Mouse (Mus musculus) neural tube, embryonic 14.5 days (tissue): ENCODE results near the gene Ifitm1. TPM values are rescaled to one million over a fixed set of nuclear protein-coding genes. Genes with fewer than 3 reads are reported as not detected.

ENCODE experiments used
- ATAC-seq: fragments of 200-750 bp; cut with Nextera tagmentation; 2 replicates; pipeline ENCODE4 v1.8.0; 2017; ENCODE audit warnings: low read depth, mild to moderate bottlenecking, moderate TSS enrichment, moderate library complexity
- H3K27ac ChIP-seq: fragments of 300-500 bp; sonication (generic); 2 replicates; pipeline ENCODE4 v1.5.1; 2014; ENCODE audit warnings: low read depth, mild to moderate bottlenecking, control low read depth, low read length, moderate library complexity, mixed read lengths
- H3K27me3 ChIP-seq: fragments of 300-500 bp; sonication (generic); 2 replicates; pipeline ENCODE4 v1.6.1; 2014; ENCODE audit warnings: low read length; ENCODE audit not compliant: control insufficient read depth, insufficient read depth
- H3K36me3 ChIP-seq: fragments of 300-500 bp; sonication (generic); 2 replicates; pipeline ENCODE4 v1.6.1; 2014; ENCODE audit warnings: low read length, mixed read lengths; ENCODE audit not compliant: control insufficient read depth, insufficient read depth
- H3K4me1 ChIP-seq: fragments of 300-500 bp; sonication (generic); 2 replicates; pipeline ENCODE4 v1.6.1; 2014; ENCODE audit warnings: low read length; ENCODE audit not compliant: control insufficient read depth, insufficient read depth
- H3K4me2 ChIP-seq: fragments of 300-500 bp; sonication (generic); 2 replicates; pipeline ENCODE4 v1.6.1; 2014; ENCODE audit warnings: mild to moderate bottlenecking, low read depth, low read length, control low read depth
- H3K4me3 ChIP-seq: fragments of 300-500 bp; sonication (generic); 2 replicates; pipeline ENCODE4 v1.5.1; 2014; ENCODE audit warnings: low read depth, low read length, control low read depth, mixed read lengths
- H3K9ac ChIP-seq: fragments of 300-500 bp; sonication (generic); replicated peaks from 2 replicates; pipeline ENCODE4 v1.6.1; 2014; ENCODE audit warnings: low read depth, mild to moderate bottlenecking, control low read depth, low read length, mixed read lengths
- H3K9me3 ChIP-seq: fragments of 300-500 bp; sonication (generic); 2 replicates; pipeline ENCODE4 v1.6.1; 2016; ENCODE audit warnings: low read length; ENCODE audit not compliant: control insufficient read depth
- WGBS: fragments of 180-500 bp; shearing (Covaris S2); extraction: QIAGEN DNeasy Blood & Tissue Kit; methylation state at CpG from one replicate; pipeline ENCODE4 v1.1.7; 2014; 5-methylcytosine and 5-hydroxymethylcytosine counted together
- polyA plus RNA-seq: library from polyadenylated mRNA; unstranded; fragments of >200 nt; fragmentation: Nextera tagmentation; extraction: Ambion mirVana; gene quantifications from 2 replicates; pipeline ENCODE4 v1.2.1, GENCODE M21; 2014

Ifitm1 gene
- polyA plus RNA-seq, 1 experiment from 2014 or later = 3.5 TPM

GRCm38 (mm10) chr7:140946980-140947379, 20.0 kb upstream of the Ifitm1 start:
- H3K9me3 ChIP-seq = no peaks in the 10 kb centered on the region
- no peak overlapping the region for H3K27ac ChIP-seq
- H3K36me3 ChIP-seq = no peaks in the 10 kb centered on the region
- ATAC-seq = no peak
- H3K4me3 ChIP-seq = no peak overlapping the region
- H3K9ac ChIP-seq = no peak overlapping the region
- no peak overlapping the region for H3K4me2 ChIP-seq
- no peaks in the 10 kb centered on the region for H3K27me3 ChIP-seq
- 81% methylated on average over 7 of the region's 7 CpGs for WGBS
- no peaks in the 10 kb centered on the region for H3K4me1 ChIP-seq

GRCm38 (mm10) chr7:140948161-140948560, 18.9 kb upstream of the Ifitm1 start:
- 92% methylated on average over 8 of the region's 8 CpGs for WGBS
- Histone ChIP-seq H3K9ac (no peak overlapping the region), H3K4me2 (no peak overlapping the region)

GRCm38 (mm10) chr7:140949255-140949654, 17.8 kb upstream of the Ifitm1 start:
- no peak overlapping the region for H3K4me3 ChIP-seq
- ATAC-seq = no peak
- no peaks in the 10 kb centered on the region for H3K36me3 ChIP-seq
- H3K27ac ChIP-seq = no peak overlapping the region
- WGBS = 90% methylated on average over 6 of the region's 6 CpGs
- H3K27me3 ChIP-seq = no peaks in the 10 kb centered on the region
- no peak overlapping the region for H3K9ac ChIP-seq
- no peak overlapping the region for H3K4me2 ChIP-seq
- H3K4me1 ChIP-seq = 0 out of 2 replicates have a peak, but pooled peaks cover 2% of the 10 kb centered on the region
- H3K9me3 ChIP-seq = no peaks in the 10 kb centered on the region

More at GRCm38 (mm10) chr7:140948161-140948560, 18.9 kb upstream of the Ifitm1 start:
- Histone ChIP-seq H3K36me3 (no peaks in the 10 kb centered on the region), H3K4me1 (no peaks in the 10 kb centered on the region), H3K27me3 (no peaks in the 10 kb centered on the region), H3K9me3 (no peaks in the 10 kb centered on the region), H3K27ac (no peak overlapping the region), H3K4me3 (no peak overlapping the region)
- ATAC-seq = no peak

- 51% methylated on average over 16 of the region's 16 CpGs for WGBS
- Histone ChIP-seq H3K27me3 (no peaks in the 10 kb centered on the region), H3K4me1 (0 out of 2 replicates have a peak, but pooled peaks cover 2% of the 10 kb centered on the region), H3K36me3 (no peaks in the 10 kb centered on the region), H3K4me3 (no peak within 1 kb of the TSS), H3K9ac (no peak within 1 kb of the TSS), H3K4me2 (no peak within 1 kb of the TSS), H3K9me3 (no peaks in the 10 kb centered on the region), H3K27ac (no peak within 1 kb of the TSS; the same call in 1 of the 2 replicates)
- no peak for ATAC-seq
Observed at GRCm38 (mm10) chr7:140949824-140950530, 17.0 kb upstream of the Ifitm1 start, which contains the start of gene Ifitm5. Ifitm5 (minus strand) TSS chr7:140950291.

GRCm38 (mm10) chr7:140951051-140951450, 16.0 kb upstream of the Ifitm1 start:
- no peak overlapping the region for H3K4me3 ChIP-seq
- H3K27me3 ChIP-seq = no peaks in the 10 kb centered on the region
- no peak for ATAC-seq
- no peak overlapping the region for H3K4me2 ChIP-seq
- H3K9me3 ChIP-seq = no peaks in the 10 kb centered on the region
- 32% methylated on average over 8 of the region's 8 CpGs for WGBS
- no peak overlapping the region; the same call in 1 of the 2 replicates for H3K27ac ChIP-seq
- no peak overlapping the region for H3K9ac ChIP-seq
- H3K36me3 ChIP-seq = no peaks in the 10 kb centered on the region
- H3K4me1 ChIP-seq = 0 out of 2 replicates have a peak, but pooled peaks cover 2% of the 10 kb centered on the region

GRCm38 (mm10) chr7:140951765-140952164, 15.3 kb upstream of the Ifitm1 start:
- H3K9ac ChIP-seq = no peak overlapping the region
- ATAC-seq = no peak
- no peaks in the 10 kb centered on the region for H3K9me3 ChIP-seq
- H3K4me1 ChIP-seq = 0 out of 2 replicates have a peak, but pooled peaks cover 2% of the 10 kb centered on the region
- WGBS = 72% methylated on average over 6 of the region's 6 CpGs
- no peak overlapping the region for H3K4me2 ChIP-seq
- no peaks in the 10 kb centered on the region for H3K27me3 ChIP-seq
- no peak overlapping the region for H3K27ac ChIP-seq
- no peak overlapping the region for H3K4me3 ChIP-seq
- no peaks in the 10 kb centered on the region for H3K36me3 ChIP-seq

- H3K4me1 ChIP-seq = 0 out of 2 replicates have a peak, but pooled peaks cover 2% of the 10 kb centered on the region
- no peak overlapping the region for H3K27ac ChIP-seq
- no peak for ATAC-seq
- no peaks in the 10 kb centered on the region for H3K9me3 ChIP-seq
- H3K9ac ChIP-seq = no peak overlapping the region
- no peaks in the 10 kb centered on the region for H3K27me3 ChIP-seq
- H3K4me2 ChIP-seq = no peak overlapping the region
- H3K36me3 ChIP-seq = no peaks in the 10 kb centered on the region
- no peak overlapping the region for H3K4me3 ChIP-seq
- WGBS = 89% methylated on average over 7 of the region's 7 CpGs
Observed at GRCm38 (mm10) chr7:140952441-140952840, 14.6 kb upstream of the Ifitm1 start.

- WGBS = 85% methylated on average over 11 of the region's 11 CpGs
- Histone ChIP-seq H3K27me3 (no peaks in the 10 kb centered on the region), H3K36me3 (no peaks in the 10 kb centered on the region), H3K4me2 (no peak overlapping the region), H3K4me3 (no peak overlapping the region), H3K9ac (no peak overlapping the region), H3K4me1 (0 out of 2 replicates have a peak, but pooled peaks cover 2% of the 10 kb centered on the region), H3K27ac (no peak overlapping the region), H3K9me3 (no peaks in the 10 kb centered on the region)
- no peak for ATAC-seq
Observed at GRCm38 (mm10) chr7:140953133-140953532, 13.9 kb upstream of the Ifitm1 start.
